Mouse (Mus musculus): ENCODE measurements around the gene Wdr45.

Gene Wdr45

DNA sequence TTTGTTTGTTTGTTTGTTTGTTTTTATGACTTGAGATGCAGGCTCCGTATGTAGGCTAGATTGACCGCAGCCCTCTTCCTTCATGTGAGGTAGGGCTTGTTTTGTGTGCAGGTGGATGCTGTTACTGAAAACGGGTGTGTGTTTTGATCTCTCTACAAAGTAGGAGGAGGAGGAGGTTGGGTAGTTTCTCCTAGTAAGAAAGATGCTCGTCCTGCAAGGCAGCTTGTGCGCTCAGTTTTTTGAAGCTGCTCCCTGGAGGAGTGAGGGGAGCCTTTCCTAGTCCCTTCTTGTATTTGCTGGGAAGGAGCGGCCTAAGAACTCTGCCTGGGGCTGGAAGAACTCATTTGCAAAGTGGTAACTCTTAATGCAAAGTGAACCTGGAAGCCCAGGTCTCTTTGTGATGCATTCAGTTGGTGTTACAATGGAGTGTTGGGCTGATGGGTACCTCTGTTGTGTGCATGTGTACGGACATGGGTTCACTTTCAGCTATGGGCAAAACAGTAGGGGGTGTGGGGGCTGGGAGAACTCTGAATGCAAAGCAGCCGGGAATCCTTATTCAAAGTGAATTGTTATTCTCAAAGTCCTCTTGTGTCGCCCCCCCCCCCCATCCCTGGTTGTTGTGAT is 50.6 kb downstream of the Wdr45 start:
- DNase-seq, result no peak

DNA sequence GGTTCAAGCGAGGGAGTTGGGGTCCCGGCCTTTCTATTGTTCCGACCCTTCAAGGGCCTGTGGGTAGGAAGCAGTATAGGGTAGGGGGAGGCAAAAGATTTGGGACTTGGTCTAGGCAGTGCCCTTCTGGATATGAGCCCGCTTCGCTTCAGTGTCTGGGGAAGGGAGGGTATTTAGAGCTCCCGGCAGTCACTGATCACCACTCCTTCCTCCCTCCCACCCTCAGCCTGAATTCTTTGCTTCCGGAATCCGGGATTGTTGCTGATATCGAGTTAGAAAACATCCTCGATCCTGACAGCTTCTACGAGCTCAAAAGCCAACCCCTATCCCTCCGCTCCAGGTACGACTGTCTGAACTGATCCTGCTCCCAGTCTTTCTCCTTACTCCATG is 51.1 kb downstream of the Wdr45 start:
- no peak for DNase-seq

DNA sequence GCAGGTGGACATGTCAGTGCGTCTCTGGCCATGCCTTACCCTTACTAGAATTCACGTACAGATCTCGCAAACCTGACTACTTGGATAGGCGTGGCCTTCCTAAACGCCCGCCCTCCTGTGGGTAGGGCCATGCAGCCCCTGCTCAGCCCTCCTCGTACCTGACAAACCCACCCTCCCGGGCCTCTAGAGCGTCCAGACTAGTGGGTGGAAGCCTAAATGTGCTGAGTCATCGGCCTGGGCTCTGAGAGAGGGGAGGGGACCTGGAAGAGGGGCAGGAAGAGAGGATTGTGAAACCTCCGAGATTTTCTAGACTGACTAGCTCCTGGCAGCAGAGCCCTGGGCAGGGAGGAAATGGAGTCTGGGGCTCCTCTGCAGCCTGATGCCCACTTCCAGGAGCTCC is 51.6 kb downstream of the Wdr45 start:
- peak; percentile 77 for DNase-seq

DNA sequence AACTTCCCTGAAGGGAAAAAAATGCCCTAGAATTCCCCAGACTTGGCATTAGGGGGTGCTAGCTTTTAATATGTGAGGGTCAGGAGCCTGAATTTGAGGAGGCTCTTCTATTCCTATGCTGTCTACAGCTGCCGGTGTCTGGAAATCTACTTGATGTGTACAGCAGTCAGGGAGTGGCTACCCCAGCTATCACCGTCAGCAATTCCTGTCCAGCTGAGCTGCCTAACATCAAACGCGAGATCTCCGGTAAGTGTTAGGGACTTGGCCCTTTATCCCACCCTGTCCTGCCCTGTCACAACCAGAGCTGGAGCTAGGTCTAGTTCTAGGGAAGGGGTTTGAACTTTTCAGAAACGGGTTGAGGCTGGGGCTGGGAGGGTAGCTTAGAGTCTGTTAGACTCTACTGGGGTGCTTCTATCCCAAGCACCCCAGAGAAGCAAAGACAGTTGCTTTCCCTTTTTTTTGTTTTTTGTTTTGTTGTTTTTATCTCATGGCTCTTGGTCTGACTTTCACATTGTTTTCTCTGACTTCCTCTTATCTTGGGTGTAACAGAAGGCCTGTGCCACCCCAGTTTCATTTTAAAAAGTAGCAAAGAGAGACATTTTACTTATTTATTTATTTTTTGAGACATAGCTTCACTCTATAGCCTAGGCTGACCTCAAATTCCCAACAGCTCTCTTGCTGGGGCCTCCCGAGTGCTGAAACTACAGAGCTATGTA is 55.3 kb downstream of the Wdr45 start:
- peak; percentile 32 for DNase-seq

DNA sequence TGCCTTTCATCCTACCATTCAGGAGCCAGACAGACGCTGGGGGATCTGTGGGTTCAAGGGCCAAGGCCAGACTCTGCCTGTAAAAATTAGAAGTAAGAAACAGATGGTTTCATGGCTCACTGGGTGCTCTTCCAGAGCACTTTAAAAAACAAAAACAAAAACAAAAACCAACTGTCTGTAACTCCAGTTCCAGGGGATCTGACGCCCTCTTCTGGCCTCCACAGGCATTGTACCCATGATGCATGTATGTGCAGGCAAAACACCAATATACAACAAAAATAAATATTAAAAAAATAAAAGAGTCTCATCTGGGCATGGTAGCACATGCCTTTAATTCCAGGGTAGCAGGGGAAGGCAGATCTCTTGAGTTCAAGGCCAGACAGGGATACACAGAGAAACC is 58.6 kb downstream of the Wdr45 start:
- DNase-seq, result no peak

DNA sequence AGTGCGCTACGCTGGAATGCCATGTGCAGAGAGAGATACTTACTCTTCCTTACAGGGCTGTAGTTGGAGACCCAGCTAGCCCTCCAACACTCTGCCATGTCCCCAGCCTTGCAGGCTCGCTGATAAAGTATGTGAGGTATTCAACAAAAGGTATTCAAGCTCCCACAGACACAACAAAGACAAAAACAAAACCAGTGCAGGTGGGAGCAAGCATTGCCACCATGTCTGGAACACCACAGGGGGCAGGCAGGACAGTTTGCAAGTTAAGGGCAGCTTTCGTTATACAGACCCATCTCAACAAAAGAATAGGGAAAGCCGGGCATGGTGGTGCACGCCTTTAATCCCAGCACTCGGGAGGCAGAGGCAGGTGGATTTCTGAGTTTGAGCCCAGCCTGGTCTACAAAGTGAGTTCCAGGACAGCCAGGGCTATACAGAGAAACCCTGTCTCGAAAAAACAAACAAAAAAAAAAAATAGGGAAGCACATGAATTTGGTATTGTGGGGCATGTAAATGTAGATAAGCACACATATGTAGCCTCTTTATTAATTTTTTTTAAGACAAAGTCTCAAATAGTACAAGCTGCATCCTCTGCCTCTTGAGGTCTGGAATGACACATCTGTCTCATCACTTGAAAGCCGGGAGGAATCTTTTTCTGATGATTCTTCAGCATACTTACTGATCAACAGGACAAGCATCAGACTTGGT is 61.5 kb downstream of the Wdr45 start:
- DNase-seq, result no peak

DNA sequence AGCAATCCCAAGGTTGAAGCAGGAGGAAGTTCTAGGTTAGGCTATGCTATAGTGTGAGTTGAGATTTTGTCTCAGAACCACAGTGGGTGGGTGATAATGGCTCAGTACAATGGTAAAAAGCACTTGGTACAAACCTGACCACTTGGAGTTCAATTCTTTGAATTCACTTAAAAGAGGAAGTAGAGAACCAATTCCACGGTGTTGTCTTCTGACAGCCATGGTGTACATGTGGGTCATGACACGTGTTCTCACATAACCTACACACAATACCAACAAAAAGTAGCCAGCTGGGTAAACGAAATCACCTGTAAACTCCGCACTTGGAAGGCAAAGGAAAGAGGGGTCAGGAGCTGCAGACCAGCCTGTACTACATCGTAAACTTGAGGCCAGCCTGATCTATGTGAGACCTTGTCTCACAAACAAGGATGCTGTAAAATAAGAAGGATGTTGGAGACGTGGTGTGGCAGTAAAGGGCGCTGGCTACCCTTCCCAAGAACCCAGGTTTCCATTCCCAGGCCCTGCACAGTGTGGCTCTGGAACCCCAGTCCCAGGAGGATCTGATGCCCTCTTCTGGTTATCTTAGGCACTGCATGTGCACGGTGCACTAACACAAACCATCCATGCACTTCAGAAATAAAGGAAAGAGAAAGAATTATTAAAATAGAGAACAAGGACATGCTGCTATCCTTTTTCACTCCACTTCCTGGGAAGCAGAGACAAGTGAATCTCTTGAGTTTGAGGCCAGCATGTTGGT is 62.4 kb downstream of the Wdr45 start:
- DNase-seq, result peak; percentile 74
